Mouse (Mus musculus) lung, postnatal 0 days (tissue): ENCODE measurements around the gene Vhl. TPM values are rescaled to one million over a fixed set of nuclear protein-coding genes. Genes with fewer than 3 reads are reported as not detected.

Experiments used
- ATAC-seq: fragments of 200-750 bp; cut with Nextera tagmentation; 2 replicates; pipeline ENCODE4 v1.8.0; 2017; ENCODE audit warnings: moderate library complexity
- DNase-seq: peaks from one replicate; pipeline ENCODE4 v3.0.0-alpha.2; 2016; ENCODE audit warnings: low spot score
- H3K27ac ChIP-seq: fragments of 300-500 bp; sonication (generic); 2 replicates; pipeline ENCODE4 v1.5.1; 2014; ENCODE audit warnings: antibody characterized with exemption, mild to moderate bottlenecking, low read length, mixed read lengths
- H3K27me3 ChIP-seq: fragments of 300-500 bp; sonication (generic); replicated peaks from 2 replicates; pipeline ENCODE4 v1.6.1; 2014; ENCODE audit warnings: low read length, mixed read lengths; ENCODE audit not compliant: insufficient read depth
- H3K36me3 ChIP-seq: fragments of 300-500 bp; sonication (generic); 2 replicates; pipeline ENCODE4 v1.6.1; 2014; ENCODE audit warnings: low read length, mixed read lengths; ENCODE audit not compliant: insufficient read depth
- H3K4me1 ChIP-seq: fragments of 300-500 bp; sonication (generic); 2 replicates; pipeline ENCODE4 v1.6.1; 2014; ENCODE audit warnings: antibody characterized with exemption, low read depth, low read length, mixed read lengths; ENCODE audit not compliant: insufficient read depth
- H3K4me2 ChIP-seq: fragments of 300-500 bp; sonication (generic); replicated peaks from 2 replicates; pipeline ENCODE4 v1.6.1; 2014; ENCODE audit warnings: low read depth, mild to moderate bottlenecking, low read length, moderate library complexity, mixed read lengths
- H3K4me3 ChIP-seq: fragments of 300-500 bp; sonication (generic); 2 replicates; pipeline ENCODE4 v1.5.1; 2014; ENCODE audit warnings: low read depth, low read length
- H3K9ac ChIP-seq: fragments of 300-500 bp; sonication (generic); replicated peaks from 2 replicates; pipeline ENCODE4 v1.6.1; 2014; ENCODE audit warnings: low read depth, mild to moderate bottlenecking
- H3K9me3 ChIP-seq: fragments of 300-500 bp; sonication (generic); 2 replicates; pipeline ENCODE4 v1.6.1; 2016; ENCODE audit warnings: low read length, mixed read lengths
- CTCF ChIP-seq: IDR thresholded peaks from 2 replicates; pipeline ENCODE4 v1.5.1; 2016; ENCODE audit warnings: antibody characterized with exemption, mild to moderate bottlenecking
- EP300 ChIP-seq: IDR thresholded peaks from 2 replicates; pipeline ENCODE4 v1.6.1; 2016; ENCODE audit warnings: antibody characterized with exemption, mild to moderate bottlenecking, control low read depth
- WGBS: fragments of 180-500 bp; shearing (Covaris S2); extraction: QIAGEN DNeasy Blood & Tissue Kit; methylation state at CpG from one replicate; pipeline ENCODE4 v1.1.7; 2014; 5-methylcytosine and 5-hydroxymethylcytosine counted together
- polyA plus RNA-seq: library from polyadenylated mRNA; unstranded; fragments of >200 nt; fragmentation: Nextera tagmentation; extraction: Ambion mirVana; gene quantifications from 2 replicates; pipeline ENCODE4 v1.2.1, GENCODE M21; 2015

The Vhl gene
- polyA plus RNA-seq, 1 experiment from 2014 or later: 28.2 TPM

GRCm38 (mm10) chr6:113592637-113593036 lies 31.1 kb upstream of the Vhl start:
- Histone ChIP-seq H3K27ac (no peak overlapping the region), H3K4me2 (no peak overlapping the region), H3K27me3 (no peaks in the 10 kb centered on the region), H3K9ac (no peak overlapping the region), H3K4me3 (no peak overlapping the region), H3K9me3 (no peaks in the 10 kb centered on the region), H3K4me1 (no peaks in the 10 kb centered on the region), H3K36me3 (no peaks in the 10 kb centered on the region)
- DNase-seq: no peak
- ATAC-seq: no peak
- 93% methylated on average over 2 of the region's 2 CpGs for WGBS
- no peak for TF ChIP-seq EP300
- TF ChIP-seq CTCF: no peak

- 89% methylated on average over 4 of the region's 4 CpGs for WGBS
- Histone ChIP-seq H3K9me3 (no peaks in the 10 kb centered on the region), H3K27me3 (no peaks in the 10 kb centered on the region), H3K9ac (no peak overlapping the region), H3K4me1 (no peaks in the 10 kb centered on the region), H3K27ac (no peak overlapping the region), H3K4me2 (no peak overlapping the region), H3K36me3 (no peaks in the 10 kb centered on the region), H3K4me3 (no peak overlapping the region)
- TF ChIP-seq EP300 (no peak), CTCF (no peak)
- ATAC-seq (no peak), DNase-seq (no peak)
Observed at GRCm38 (mm10) chr6:113597945-113598344, 25.8 kb upstream of the Vhl start.

DNA sequence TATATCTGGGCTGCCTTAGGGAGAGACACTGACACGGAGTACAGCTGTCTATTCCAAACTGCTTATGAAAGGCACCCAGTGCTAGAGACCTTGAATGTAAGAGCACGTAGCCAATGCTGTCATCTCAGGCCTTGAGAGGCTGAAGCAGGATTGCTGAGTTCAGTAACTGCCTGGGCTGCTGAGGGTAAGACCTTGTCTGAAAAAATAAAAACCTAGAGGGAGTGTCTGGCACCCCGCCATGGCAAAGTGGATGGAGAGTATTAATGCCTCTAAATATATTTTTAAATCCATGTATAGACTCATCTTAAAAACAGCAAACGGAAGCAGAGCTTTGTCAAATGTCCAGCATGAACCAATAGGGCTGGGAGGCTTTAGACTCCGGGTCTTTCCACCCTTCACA lies 23.9 kb upstream of the Vhl start:
- H3K9me3 ChIP-seq: no peaks in the 10 kb centered on the region
- H3K27ac ChIP-seq: no peak overlapping the region
- no peak overlapping the region for H3K4me2 ChIP-seq
- no peaks in the 10 kb centered on the region for H3K27me3 ChIP-seq
- no peak for ATAC-seq
- WGBS: 66% methylated on average over 5 of the region's 5 CpGs
- no peaks in the 10 kb centered on the region for H3K36me3 ChIP-seq
- no peaks in the 10 kb centered on the region for H3K4me1 ChIP-seq
- no peak for DNase-seq
- TF ChIP-seq CTCF: no peak
- no peak overlapping the region for H3K9ac ChIP-seq
- no peak overlapping the region for H3K4me3 ChIP-seq

- no peak for TF ChIP-seq CTCF
- no peak for TF ChIP-seq EP300
- Histone ChIP-seq H3K4me3 (no peak within 1 kb of the TSS), H3K27me3 (no peaks in the 10 kb centered on the region), H3K9me3 (no peaks in the 10 kb centered on the region), H3K4me1 (peaks cover 4% of the 10 kb centered on the region; the same call in 1 of the 2 replicates), H3K27ac (no peak within 1 kb of the TSS), H3K9ac (no peak within 1 kb of the TSS), H3K36me3 (no peaks in the 10 kb centered on the region), H3K4me2 (no peak within 1 kb of the TSS)
- DNase-seq (no peak), ATAC-seq (no peak)
- 44% methylated on average over 23 of the region's 23 CpGs for WGBS
Observed at GRCm38 (mm10) chr6:113600543-113601139, 23.1 kb upstream of the Vhl start, which contains the start of gene Fancd2os. Fancd2os (minus strand) TSS chr6:113600715.

- no peak overlapping the region for H3K4me3 ChIP-seq
- TF ChIP-seq CTCF (no peak), EP300 (no peak)
- 88% methylated on average over 6 of the region's 6 CpGs for WGBS
- no peak for DNase-seq
- H3K9me3 ChIP-seq: no peaks in the 10 kb centered on the region
- no peak for ATAC-seq
- H3K4me2 ChIP-seq: no peak overlapping the region
- no peak overlapping the region for H3K9ac ChIP-seq
- no peaks in the 10 kb centered on the region for H3K36me3 ChIP-seq
- peaks cover 7% of the 10 kb centered on the region; the same call in 1 of the 2 replicates for H3K4me1 ChIP-seq
- H3K27me3 ChIP-seq: no peaks in the 10 kb centered on the region
- no peak overlapping the region for H3K27ac ChIP-seq
Observed at GRCm38 (mm10) chr6:113602821-113603220, 20.9 kb upstream of the Vhl start.

- TF ChIP-seq CTCF: no peak
- TF ChIP-seq EP300: no peak
- WGBS: 49% methylated on average over 12 of the region's 12 CpGs
- ATAC-seq (no peak), DNase-seq (no peak)
- Histone ChIP-seq H3K36me3 (no peaks in the 10 kb centered on the region), H3K4me3 (peak overlapping the region; percentile 79), H3K27me3 (no peaks in the 10 kb centered on the region), H3K9ac (no peak overlapping the region; the same call in 1 of the 2 replicates), H3K27ac (no peak overlapping the region), H3K4me1 (peaks cover 7% of the 10 kb centered on the region; the same call in 1 of the 2 replicates), H3K4me2 (peak overlapping the region; percentile 66), H3K9me3 (no peaks in the 10 kb centered on the region)
Observed at GRCm38 (mm10) chr6:113603993-113604392, 19.8 kb upstream of the Vhl start.
